Mouse (Mus musculus) stomach, postnatal 0 days (tissue): ENCODE data around the gene Mgat5.

Source experiments
- CTCF ChIP-seq: IDR thresholded peaks from 2 replicates; pipeline ENCODE4 v1.5.1; 2016; ENCODE audit warnings: antibody characterized with exemption, low read depth, mild to moderate bottlenecking, moderate library complexity
- EP300 ChIP-seq: optimal IDR thresholded peaks from 2 replicates; pipeline ENCODE3; 2016; ENCODE audit warnings: antibody characterized with exemption

DNA sequence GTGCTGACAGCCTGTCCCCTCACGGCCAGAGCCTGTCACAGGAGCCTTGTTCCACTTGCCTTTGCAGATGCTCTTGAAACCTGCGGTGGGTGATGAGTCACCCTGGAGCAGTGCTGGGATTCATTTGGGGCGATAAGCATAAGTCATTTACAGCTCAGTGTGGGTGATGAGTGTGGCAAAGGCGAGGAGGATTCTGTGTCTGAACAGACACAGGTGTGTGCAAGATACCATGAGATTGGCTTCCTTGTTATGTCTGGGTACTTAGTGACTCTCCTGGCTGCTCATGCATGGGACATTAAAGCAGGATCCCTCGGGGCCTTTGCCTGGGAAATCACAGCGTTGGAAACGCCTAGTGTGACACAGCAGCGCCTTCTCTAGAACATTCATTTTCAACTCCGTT is 256.2 kb downstream of the Mgat5 start:
- TF ChIP-seq CTCF (no peak), EP300 (no peak)
